Mouse (Mus musculus) natural killer cell, adult 2 months (primary cell): ENCODE measurements around the gene Supt4a.
A peak's percentile ranks its signal among the peaks of the same experiment; 100 is the strongest.

Source experiments
- DNase-seq, 2 experiments: peaks; one replicate each; pipeline ENCODE4 v3.0.0; 2022; ENCODE audit warnings: low spot score in 2 of 2

Gene Supt4a

GRCm38 (mm10) chr11:87751491-87751966 is 14.2 kb downstream of the Supt4a start:
- DNase-seq, result peak; percentile 86 to 92

- DNase-seq, result no peak
Measured at GRCm38 (mm10) chr11:87752307-87752706, 15.0 kb downstream of the Supt4a start.

GRCm38 (mm10) chr11:87753255-87753654 is 15.9 kb downstream of the Supt4a start:
- DNase-seq, result no peak

GRCm38 (mm10) chr11:87753891-87754501 is 16.6 kb downstream of the Supt4a start:
- DNase-seq, result no peak

- peak; percentile 89 for DNase-seq
Measured at GRCm38 (mm10) chr11:87754603-87755002, 17.3 kb downstream of the Supt4a start.

GRCm38 (mm10) chr11:87755360-87756017 is 18.1 kb downstream of the Supt4a start:
- DNase-seq, result peak; percentile 97 to 98

- peak; percentile 74 to 79 for DNase-seq
Measured at GRCm38 (mm10) chr11:87756251-87756820, 19.0 kb downstream of the Supt4a start.

- DNase-seq, result peak; percentile 69 to 72
Measured at GRCm38 (mm10) chr11:87757001-87757954, 19.9 kb downstream of the Supt4a start.

- DNase-seq, result peak; percentile 63 to 73
Measured at GRCm38 (mm10) chr11:87758161-87758911, 21.0 kb downstream of the Supt4a start.

- peak; percentile 36 to 56 for DNase-seq
Measured at GRCm38 (mm10) chr11:87758957-87759608, 21.7 kb downstream of the Supt4a start.

- peak; percentile 79 to 85 for DNase-seq
Measured at GRCm38 (mm10) chr11:87759609-87760005, 22.3 kb downstream of the Supt4a start.

- DNase-seq, result peak in 1 of 2 experiments; percentile 39
Measured at GRCm38 (mm10) chr11:87760301-87761081, 23.1 kb downstream of the Supt4a start, which contains the start of gene Tspoap1. Gene Tspoap1, plus strand, starts transcription at chr11:87760541.

- no peak for DNase-seq
Measured at GRCm38 (mm10) chr11:87761181-87761721, 23.9 kb downstream of the Supt4a start.

GRCm38 (mm10) chr11:87761806-87762701 is 24.7 kb downstream of the Supt4a start:
- no peak for DNase-seq

GRCm38 (mm10) chr11:87762702-87763385 is 25.5 kb downstream of the Supt4a start:
- DNase-seq, result no peak

- no peak for DNase-seq
Measured at GRCm38 (mm10) chr11:87763511-87763987, 26.2 kb downstream of the Supt4a start.
